Mouse (Mus musculus): Measurements from ENCODE around the gene Ppp2r1b.

Gene Ppp2r1b

GRCm38 (mm10) chr9:50868182-50868581, 23.1 kb downstream of the Ppp2r1b start:
- no peak for DNase-seq (ENCODE audit: low spot score)

GRCm38 (mm10) chr9:50873210-50873609, 28.1 kb downstream of the Ppp2r1b start:
- DNase-seq (ENCODE audit: low spot score), result no peak

DNA sequence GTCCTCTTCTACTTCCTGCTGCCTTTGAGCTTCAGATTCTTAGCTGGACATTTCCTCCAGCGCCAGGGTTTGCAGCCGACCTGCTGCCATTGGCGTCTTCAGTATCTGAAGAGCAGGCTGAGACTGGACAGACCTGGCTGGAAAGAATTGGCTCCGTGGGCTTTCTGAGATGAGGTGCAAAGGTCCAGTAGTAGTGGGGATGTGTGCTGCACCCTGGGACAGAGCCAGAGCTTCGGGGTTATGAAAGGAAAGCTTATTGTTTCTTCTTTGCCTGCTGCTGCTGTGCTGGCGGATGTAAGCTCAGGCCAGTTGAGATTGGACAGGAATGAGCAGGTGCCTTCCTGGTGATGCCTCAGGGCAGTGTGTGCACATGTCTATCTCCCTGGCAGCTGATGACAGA, 28.9 kb downstream of the Ppp2r1b start:
- DNase-seq (ENCODE audit: low spot score), result no peak

DNA sequence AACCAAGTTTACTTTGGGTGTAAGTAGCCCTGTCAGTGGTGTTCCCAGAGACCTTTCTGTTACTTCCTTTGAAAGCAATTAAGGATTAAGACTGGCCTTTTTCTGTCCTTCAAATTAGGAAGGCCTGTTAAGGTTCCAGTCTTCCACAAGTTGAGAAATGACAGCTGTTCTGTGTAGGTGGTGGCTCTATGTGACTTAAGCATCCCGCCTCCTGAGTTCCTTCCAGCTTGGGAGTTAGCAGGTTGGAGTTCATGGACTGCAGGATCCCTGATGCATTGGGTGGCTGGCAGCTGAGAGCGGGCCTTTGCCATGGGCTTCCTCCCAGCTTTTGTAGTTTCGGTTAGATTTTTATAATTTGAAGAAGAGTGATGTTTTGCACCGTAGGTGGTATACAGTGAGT, 30.4 kb downstream of the Ppp2r1b start:
- DNase-seq (ENCODE audit: low spot score), result no peak

DNA sequence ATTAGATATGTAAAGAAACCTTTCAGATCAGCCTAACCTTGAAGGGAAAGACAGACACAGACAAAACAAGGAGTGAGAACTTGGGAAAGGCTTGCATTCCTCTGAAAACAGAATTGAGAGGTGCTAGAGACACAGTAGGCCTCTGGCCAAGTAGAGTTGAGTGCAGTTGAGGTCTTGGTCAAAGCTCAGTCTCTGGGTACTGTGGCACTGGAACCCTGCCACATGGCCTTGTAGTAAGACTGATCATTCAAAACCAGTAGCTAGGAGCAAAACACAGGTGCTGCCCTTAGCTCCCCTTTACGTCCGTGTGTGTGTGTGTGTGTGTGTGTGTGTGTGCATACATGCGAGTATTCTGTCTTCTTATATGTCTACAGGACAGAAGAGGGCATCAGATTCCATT, 31.2 kb downstream of the Ppp2r1b start:
- DNase-seq (ENCODE audit: low spot score), result no peak

- no peak for DNase-seq (ENCODE audit: low spot score)
Observed at GRCm38 (mm10) chr9:50877431-50877830, 32.3 kb downstream of the Ppp2r1b start.

DNA sequence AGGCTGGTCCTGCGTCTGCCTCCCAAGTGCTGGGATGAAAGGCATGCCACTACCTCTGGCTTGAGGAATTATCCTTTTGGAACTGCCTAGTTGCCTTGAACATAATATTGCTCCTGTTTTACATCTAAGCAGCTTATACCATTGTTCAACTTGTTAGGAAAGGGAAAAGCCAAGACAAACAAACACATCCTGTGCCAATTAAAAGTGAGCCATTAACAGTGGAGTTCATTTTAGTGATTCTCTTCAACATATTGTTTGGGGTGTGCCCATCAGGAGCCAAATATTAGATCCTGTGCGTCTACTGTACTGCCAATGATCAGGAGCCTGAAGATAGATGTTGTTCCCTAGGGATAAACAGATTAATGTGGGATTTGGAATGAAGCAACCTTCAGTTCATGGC, 37.1 kb downstream of the Ppp2r1b start:
- DNase-seq (ENCODE audit: low spot score), result no peak

GRCm38 (mm10) chr9:50884093-50884492, 39.0 kb downstream of the Ppp2r1b start:
- no peak for DNase-seq (ENCODE audit: low spot score)

GRCm38 (mm10) chr9:50884741-50885599, 39.9 kb downstream of the Ppp2r1b start:
- DNase-seq (ENCODE audit: low spot score), result no peak

GRCm38 (mm10) chr9:50885600-50885987, 40.5 kb downstream of the Ppp2r1b start:
- no peak for DNase-seq (ENCODE audit: low spot score)

DNA sequence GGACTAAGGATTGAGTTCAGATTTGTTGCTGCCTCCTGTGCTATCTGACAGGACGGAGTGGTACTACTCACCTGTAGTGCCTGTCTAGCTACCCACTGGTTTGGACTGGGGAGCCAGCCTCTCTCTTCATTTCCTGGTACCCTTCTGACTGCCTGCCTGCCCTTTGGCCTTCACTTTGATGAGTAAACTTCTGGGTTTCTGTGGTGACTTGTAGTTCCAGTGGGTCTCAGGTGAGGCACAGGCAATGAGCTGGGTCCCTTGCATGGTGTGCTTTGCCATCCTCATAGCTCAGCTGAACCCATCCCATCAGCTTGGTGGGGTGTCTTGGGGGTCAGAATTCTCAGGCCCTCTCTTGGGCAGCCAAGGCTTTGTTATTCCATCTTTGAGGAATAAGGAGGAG, 41.8 kb downstream of the Ppp2r1b start:
- no peak for DNase-seq (ENCODE audit: low spot score)

DNA sequence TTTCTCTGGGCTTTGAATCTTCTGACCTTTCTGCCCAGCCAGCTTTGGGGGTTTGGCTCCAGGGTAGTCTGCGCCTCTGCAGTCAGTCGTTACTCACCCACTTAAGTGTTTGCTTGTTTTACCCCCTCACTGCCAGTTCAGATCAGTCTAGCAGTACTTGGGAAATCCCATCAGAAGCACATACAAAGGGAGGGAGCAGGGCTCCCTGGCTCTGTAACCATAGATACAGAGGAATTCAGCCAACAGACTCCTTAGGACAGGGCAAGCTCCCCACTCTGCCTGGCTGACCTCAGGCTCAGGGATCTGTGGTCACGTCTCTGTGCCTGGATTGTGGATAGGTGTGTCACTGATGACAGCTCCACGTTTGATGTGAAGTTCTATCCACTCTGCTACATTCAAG, 42.2 kb downstream of the Ppp2r1b start:
- DNase-seq (ENCODE audit: low spot score), result no peak

- DNase-seq (ENCODE audit: low spot score), result no peak
Observed at GRCm38 (mm10) chr9:50889211-50889610, 44.1 kb downstream of the Ppp2r1b start.

- DNase-seq (ENCODE audit: low spot score), result no peak
Observed at GRCm38 (mm10) chr9:50889964-50890363, 44.9 kb downstream of the Ppp2r1b start.

GRCm38 (mm10) chr9:50890494-50891090, 45.5 kb downstream of the Ppp2r1b start:
- DNase-seq (ENCODE audit: low spot score), result no peak

- DNase-seq (ENCODE audit: low spot score), result no peak
Observed at GRCm38 (mm10) chr9:50893665-50894064, 48.6 kb downstream of the Ppp2r1b start.

- DNase-seq (ENCODE audit: low spot score), result no peak
Observed at GRCm38 (mm10) chr9:50900026-50900920, 55.2 kb downstream of the Ppp2r1b start.

DNA sequence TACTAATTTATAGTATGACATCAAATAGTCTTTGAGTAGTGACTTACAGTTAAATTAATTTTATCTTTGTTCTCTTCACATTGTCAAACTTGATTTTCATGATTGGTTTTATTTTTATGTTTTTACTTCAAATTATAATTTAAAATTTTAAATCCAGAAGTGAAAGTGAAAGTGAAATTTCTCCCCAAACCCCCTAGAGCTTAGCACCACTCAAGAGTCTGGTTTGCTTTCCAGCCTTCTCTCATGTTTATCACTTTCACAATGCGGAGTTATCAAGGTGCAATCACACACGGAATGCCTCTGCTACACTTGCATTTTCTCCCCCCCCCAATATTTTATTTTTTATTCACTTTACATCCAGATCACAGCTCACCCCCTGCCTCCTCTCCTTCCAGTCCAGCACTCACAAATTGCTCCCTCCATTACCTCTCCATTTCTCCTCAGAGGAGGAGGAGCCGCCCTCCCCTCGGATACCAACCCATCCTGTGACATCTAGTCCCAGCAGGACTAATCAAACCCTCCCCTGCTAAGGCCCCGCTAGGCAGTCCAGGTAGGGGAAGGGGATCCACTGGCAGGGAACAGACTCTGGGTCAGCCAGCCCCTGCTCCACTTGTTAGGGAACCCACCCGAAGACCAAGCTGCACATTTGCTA, 59.2 kb downstream of the Ppp2r1b start:
- no peak for DNase-seq (ENCODE audit: low spot score)

GRCm38 (mm10) chr9:50905321-50905720, 60.2 kb downstream of the Ppp2r1b start:
- no peak for DNase-seq (ENCODE audit: low spot score)

DNA sequence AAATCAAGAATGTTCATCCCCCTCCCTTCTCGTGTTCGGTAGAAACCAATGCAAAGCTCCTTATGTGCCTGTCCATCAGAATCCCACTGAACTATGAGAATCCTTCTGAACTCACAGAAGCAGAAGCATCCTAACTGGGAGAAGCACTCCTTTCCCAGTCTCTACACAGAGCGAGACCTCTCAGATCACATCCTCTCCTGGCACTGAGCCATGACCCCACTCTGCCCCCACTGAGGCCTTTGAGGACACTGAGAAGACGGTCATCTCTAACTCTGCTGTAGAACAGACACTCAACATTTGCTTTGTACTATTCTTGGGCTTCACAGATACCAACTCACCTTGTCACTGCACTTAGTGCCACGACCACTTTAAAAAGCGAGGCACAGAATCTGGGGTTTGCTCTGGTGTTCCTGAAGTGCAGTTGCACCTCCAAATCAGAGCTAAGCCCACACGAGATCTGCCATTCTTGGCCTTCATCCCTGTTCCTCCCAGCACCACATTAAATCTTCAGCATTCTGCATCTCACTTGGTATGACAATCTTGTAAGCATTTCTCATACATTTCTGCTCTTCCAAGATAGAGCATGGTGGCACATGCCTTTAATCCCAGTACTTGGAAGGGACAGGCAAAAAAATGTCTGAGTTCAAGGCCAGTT, 66.9 kb downstream of the Ppp2r1b start:
- no peak for DNase-seq (ENCODE audit: low spot score)

GRCm38 (mm10) chr9:50918131-50918530, 73.0 kb downstream of the Ppp2r1b start:
- DNase-seq (ENCODE audit: low spot score), result no peak

- no peak for DNase-seq (ENCODE audit: low spot score)
Observed at GRCm38 (mm10) chr9:50919554-50919953, 74.5 kb downstream of the Ppp2r1b start.

All from urinary bladder, postnatal 10 days (tissue).